28 mouse cellular contexts compared by ENCODE assay signal in the genomic region with DNA sequence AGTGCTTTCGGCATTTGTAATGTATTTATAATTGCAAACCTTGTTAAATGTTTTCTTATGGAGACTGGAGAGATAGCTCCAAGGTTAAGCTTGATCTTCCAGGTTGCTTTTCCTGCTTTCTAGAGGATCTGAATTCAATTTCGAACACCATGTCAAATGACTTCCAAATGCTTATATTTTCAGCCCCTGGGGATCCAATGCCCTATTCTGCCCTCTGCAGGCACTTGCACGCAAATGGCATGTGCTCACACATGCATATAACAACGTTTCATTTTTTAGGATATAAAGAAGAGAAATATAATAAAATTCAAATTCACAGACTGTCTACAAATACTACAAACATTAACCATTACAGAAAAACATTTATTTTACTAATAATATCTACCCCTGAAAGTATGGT.
DNase-seq lines count a peak whose midpoint lies in the region; ATAC-seq and TF ChIP-seq lines count a peak whose summit lies in the region.
"Had no signal": no experiment of that assay in that cellular context is flagged by ENCODE, and none has a peak within 500 bp of the region (broad histone marks: within the 10 kb centered on the region; RNA-seq: fewer than 3 reads in every experiment).

No protein-coding gene starts in this region.

- TF ChIP-seq CTCF in intestine, postnatal 0 days (IDR thresholded peaks at IDR 0.05; ENCODE audit: low read depth), result peak; percentile 33
- TF ChIP-seq CTCF in lung, postnatal 0 days (IDR thresholded peaks at IDR 0.05), result peak; percentile 7; the same call in 1 of the 2 replicates

- H3K36me3 ChIP-seq in intestine, postnatal 0 days (ENCODE audit: control insufficient read depth, insufficient read depth), result no peaks in the 10 kb centered on the region
- H3K36me3 ChIP-seq in intestine, embryonic 15.5 days, result no peaks in the 10 kb centered on the region
- no peaks in the 10 kb centered on the region for H3K36me3 ChIP-seq in lung, postnatal 0 days (ENCODE audit: insufficient read depth, low read length)
- H3K36me3 ChIP-seq in stomach, embryonic 15.5 days, result no peaks in the 10 kb centered on the region
- H3K36me3 ChIP-seq: hindbrain, embryonic 10.5 days; limb, embryonic 10.5 days; limb, embryonic 15.5 days; liver, embryonic 13.5 days; midbrain, embryonic 12.5 days; neural tube, embryonic 13.5 days had no signal

- H3K4me2 ChIP-seq in intestine, postnatal 0 days (replicated peaks; ENCODE audit: low read depth), result no peak overlapping the region
- H3K4me2 ChIP-seq in intestine, embryonic 15.5 days (replicated peaks), result no peak overlapping the region
- H3K4me2 ChIP-seq in lung, postnatal 0 days (replicated peaks; ENCODE audit: low read depth, low read length), result no peak overlapping the region
- H3K4me2 ChIP-seq in stomach, embryonic 15.5 days, result no peak overlapping the region
- H3K4me2 ChIP-seq: limb, embryonic 15.5 days; liver, embryonic 13.5 days; midbrain, embryonic 12.5 days; neural tube, embryonic 13.5 days had no signal

- no peak overlapping the region for H3K4me3 ChIP-seq in intestine, postnatal 0 days (ENCODE audit: low read depth, low read length)
- no peak overlapping the region for H3K4me3 ChIP-seq in intestine, embryonic 15.5 days (replicated peaks)
- no peak overlapping the region for H3K4me3 ChIP-seq in lung, postnatal 0 days (ENCODE audit: low read depth, low read length)
- H3K4me3 ChIP-seq in stomach, embryonic 15.5 days (replicated peaks), result no peak overlapping the region
- H3K4me3 ChIP-seq: erythroblast, embryonic 14.5 days; hindbrain, embryonic 10.5 days; limb, embryonic 10.5 days; limb, embryonic 15.5 days; liver, embryonic 13.5 days; megakaryocyte, embryonic 14.5 days; midbrain, embryonic 12.5 days; neural tube, embryonic 13.5 days had no signal

- no peak overlapping the region for H3K9ac ChIP-seq in intestine, postnatal 0 days (ENCODE audit: low read depth, low read length)
- no peak overlapping the region for H3K9ac ChIP-seq in intestine, embryonic 15.5 days
- H3K9ac ChIP-seq in lung, postnatal 0 days (replicated peaks; ENCODE audit: low read depth), result no peak overlapping the region
- H3K9ac ChIP-seq in stomach, embryonic 15.5 days, result no peak overlapping the region
- H3K9ac ChIP-seq: forebrain, postnatal 0 days; limb, embryonic 15.5 days; liver, embryonic 13.5 days; midbrain, embryonic 12.5 days; neural tube, embryonic 13.5 days had no signal

- no peak for DNase-seq in lung, postnatal 0 days (ENCODE audit: low spot score)
- no peak for DNase-seq in lung, postnatal 4 days
- DNase-seq in heart, adult 9 months (ENCODE audit: low spot score in 2 of 2), result no peak
- DNase-seq: adrenal gland, adult 8-10 months; cerebellum, adult 8-10 months; cerebellum, postnatal 25 days; forebrain, postnatal 0 days; heart, postnatal 14 days; kidney, postnatal 25 days; layer of hippocampus, postnatal 36 days; liver, embryonic 13.5 days; lung, adult 18-20 months; lung, postnatal 14 days; right cerebral cortex, postnatal 4 days; thymus, adult 18-20 months; thymus, postnatal 25 days had no signal

- ATAC-seq in intestine, postnatal 0 days, result no peak
- ATAC-seq in intestine, embryonic 15.5 days, result no peak
- no peak for ATAC-seq in lung, postnatal 0 days
- no peak for ATAC-seq in stomach, embryonic 15.5 days (ENCODE audit: insufficient read depth, low FRiP score, low read depth)
- ATAC-seq in megakaryocyte, adult 5-6 weeks (ENCODE audit: poor library complexity, severe bottlenecking), result no peak
- ATAC-seq: hindbrain, embryonic 16.5 days had no signal

- 73% methylated on average over 4 of the region's 4 CpGs for WGBS in intestine, postnatal 0 days
- 74% methylated on average over 4 of the region's 4 CpGs for WGBS in intestine, embryonic 15.5 days
- WGBS in lung, postnatal 0 days, result 75% methylated on average over 4 of the region's 4 CpGs
- 66% methylated on average over 4 of the region's 4 CpGs for WGBS in stomach, embryonic 15.5 days

- H3K27me3 ChIP-seq in intestine, postnatal 0 days (replicated peaks; ENCODE audit: control insufficient read depth, insufficient read depth, low read length), result no peaks in the 10 kb centered on the region
- H3K27me3 ChIP-seq in intestine, embryonic 15.5 days (replicated peaks), result no peaks in the 10 kb centered on the region
- H3K27me3 ChIP-seq in lung, postnatal 0 days (replicated peaks; ENCODE audit: insufficient read depth, low read length), result no peaks in the 10 kb centered on the region
- no peaks in the 10 kb centered on the region for H3K27me3 ChIP-seq in stomach, embryonic 15.5 days (replicated peaks)
- H3K27me3 ChIP-seq: limb, embryonic 15.5 days; liver, embryonic 13.5 days; megakaryocyte, embryonic 14.5 days; midbrain, embryonic 12.5 days; neural tube, embryonic 13.5 days had no signal

- no peak overlapping the region for H3K27ac ChIP-seq in intestine, postnatal 0 days (ENCODE audit: low read depth, low read length)
- H3K27ac ChIP-seq in intestine, embryonic 15.5 days, result no peak overlapping the region
- no peak overlapping the region for H3K27ac ChIP-seq in lung, postnatal 0 days (ENCODE audit: low read length)
- peak overlapping the region; percentile 71; the same call in 1 of the 2 replicates for H3K27ac ChIP-seq in stomach, embryonic 15.5 days
- H3K27ac ChIP-seq: hindbrain, embryonic 10.5 days; limb, embryonic 10.5 days; limb, embryonic 15.5 days; liver, embryonic 13.5 days; midbrain, embryonic 12.5 days; neural tube, embryonic 13.5 days had no signal

- no peaks in the 10 kb centered on the region for H3K9me3 ChIP-seq in intestine, postnatal 0 days (ENCODE audit: control insufficient read depth)
- H3K9me3 ChIP-seq in intestine, embryonic 15.5 days, result no peaks in the 10 kb centered on the region
- H3K9me3 ChIP-seq in lung, postnatal 0 days (ENCODE audit: low read length), result no peaks in the 10 kb centered on the region
- no peaks in the 10 kb centered on the region for H3K9me3 ChIP-seq in stomach, embryonic 15.5 days
- H3K9me3 ChIP-seq: hindbrain, embryonic 10.5 days; limb, embryonic 10.5 days; limb, embryonic 15.5 days; liver, embryonic 13.5 days; midbrain, embryonic 12.5 days; neural tube, embryonic 13.5 days had no signal

- no peak for TF ChIP-seq EP300 in lung, postnatal 0 days (IDR thresholded peaks at IDR 0.05)

- no peaks in the 10 kb centered on the region for H3K4me1 ChIP-seq in intestine, postnatal 0 days (replicated peaks; ENCODE audit: control insufficient read depth, insufficient read depth, low read length)
- no peaks in the 10 kb centered on the region for H3K4me1 ChIP-seq in intestine, embryonic 15.5 days (replicated peaks)
- no peaks in the 10 kb centered on the region for H3K4me1 ChIP-seq in lung, postnatal 0 days (ENCODE audit: insufficient read depth, low read depth, low read length)
- H3K4me1 ChIP-seq in stomach, embryonic 15.5 days, result no peaks in the 10 kb centered on the region
- H3K4me1 ChIP-seq: hindbrain, embryonic 10.5 days; limb, embryonic 15.5 days; liver, embryonic 13.5 days; megakaryocyte, embryonic 14.5 days had no signal
